Mouse (Mus musculus) forelimb bud, embryonic 11.5 days (tissue): ENCODE measurements around the gene Tpm3-rs7.
"Not testable (repeated sequence)": the region's sequence is repeated elsewhere in the genome, so short reads cannot be mapped to it uniquely, and the experiment has no call there.

Source experiments
- DNase-seq: peaks from one replicate; pipeline ENCODE4 v3.0.0-alpha.2; 2012; ENCODE audit warnings: low read depth, low spot score

Tpm3-rs7 gene

GRCm38 (mm10) chr14:113314499-113314898 lies at the start of gene Tpm3-rs7:
TSS of gene Tpm3-rs7 (plus strand) at chr14:113314608.
- not testable (repeated sequence) for DNase-seq

GRCm38 (mm10) chr14:113317023-113317422 lies 2.6 kb downstream of the Tpm3-rs7 start:
- DNase-seq, result no peak

- DNase-seq, result no peak
Measured at GRCm38 (mm10) chr14:113363361-113363760, 49.0 kb downstream of the Tpm3-rs7 start.
